Mouse (Mus musculus): Measurements from ENCODE around the gene Plin4. TPM values are rescaled to one million over a fixed set of nuclear protein-coding genes. Genes with fewer than 3 reads are reported as not detected.

Plin4 gene
- polyA plus RNA-seq, 1 experiment from 2014 or later: 0.13 TPM

- Histone ChIP-seq H3K36me3 (ENCODE audit: control insufficient read depth, insufficient read depth, low read length) (no peaks in the 10 kb centered on the region), H3K9me3 (ENCODE audit: control insufficient read depth, low read length) (no peaks in the 10 kb centered on the region), H3K27ac (replicated peaks; ENCODE audit: low read depth, low read length) (no peak overlapping the region), H3K4me2 (ENCODE audit: low read length) (peak overlapping the region; percentile 70), H3K4me3 (replicated peaks; ENCODE audit: low read depth, low read length) (peak overlapping the region; percentile 42), H3K4me1 (ENCODE audit: control insufficient read depth, insufficient read depth, low read length) (peaks cover 35% of the 10 kb centered on the region), H3K9ac (replicated peaks; ENCODE audit: low read length) (peak overlapping the region; percentile 47), H3K27me3 (ENCODE audit: control insufficient read depth, insufficient read depth, low read length) (0 out of 2 replicates have a peak, but pooled peaks cover 10% of the 10 kb centered on the region)
- ATAC-seq (ENCODE audit: low FRiP score, low TSS enrichment) (peak; percentile 53), DNase-seq (peak; percentile 79)
- under 1% methylated on average over 37 of the region's 47 CpGs for WGBS
Measured at GRCm38 (mm10) chr17:56141702-56142605, 32.4 kb upstream of the Plin4 start.

GRCm38 (mm10) chr17:56139858-56140595 lies 30.4 kb upstream of the Plin4 start, which contains the start of gene Sema6b:
Gene Sema6b, minus strand, starts transcription at chr17:56140343.
- no peaks in the 10 kb centered on the region for H3K36me3 ChIP-seq (ENCODE audit: control insufficient read depth, insufficient read depth, low read length)
- H3K9me3 ChIP-seq (ENCODE audit: control insufficient read depth, low read length): no peaks in the 10 kb centered on the region
- peak within 1 kb of the TSS; percentile 83 for H3K27ac ChIP-seq (replicated peaks; ENCODE audit: low read depth, low read length)
- peak within 1 kb of the TSS; percentile 70 for H3K4me2 ChIP-seq (ENCODE audit: low read length)
- peaks cover 15% of the 10 kb centered on the region; the same call in 1 of the 2 replicates for H3K27me3 ChIP-seq (ENCODE audit: control insufficient read depth, insufficient read depth, low read length)
- peaks cover 35% of the 10 kb centered on the region for H3K4me1 ChIP-seq (ENCODE audit: control insufficient read depth, insufficient read depth, low read length)
- 2% methylated on average over 73 of the region's 79 CpGs for WGBS
- H3K9ac ChIP-seq (replicated peaks; ENCODE audit: low read length): peak within 1 kb of the TSS; percentile 87
- H3K4me3 ChIP-seq (replicated peaks; ENCODE audit: low read depth, low read length): peak within 1 kb of the TSS; percentile 91
- DNase-seq (peak; percentile 90), ATAC-seq (ENCODE audit: low FRiP score, low TSS enrichment) (peak; percentile 47)

- H3K9me3 ChIP-seq (ENCODE audit: control insufficient read depth, low read length): no peaks in the 10 kb centered on the region
- WGBS: 4% methylated on average over 20 of the region's 21 CpGs
- peak overlapping the region; percentile 70 for H3K4me2 ChIP-seq (ENCODE audit: low read length)
- DNase-seq: peak; percentile 55
- H3K9ac ChIP-seq (replicated peaks; ENCODE audit: low read length): peak overlapping the region; percentile 87
- no peaks in the 10 kb centered on the region for H3K36me3 ChIP-seq (ENCODE audit: control insufficient read depth, insufficient read depth, low read length)
- peak overlapping the region; percentile 91 for H3K4me3 ChIP-seq (replicated peaks; ENCODE audit: low read depth, low read length)
- peak overlapping the region; percentile 83 for H3K27ac ChIP-seq (replicated peaks; ENCODE audit: low read depth, low read length)
- H3K4me1 ChIP-seq (ENCODE audit: control insufficient read depth, insufficient read depth, low read length): peaks cover 35% of the 10 kb centered on the region
- peak; percentile 16 for ATAC-seq (ENCODE audit: low FRiP score, low TSS enrichment)
- H3K27me3 ChIP-seq (ENCODE audit: control insufficient read depth, insufficient read depth, low read length): peaks cover 15% of the 10 kb centered on the region; the same call in 1 of the 2 replicates
Measured at GRCm38 (mm10) chr17:56139355-56139754, 29.8 kb upstream of the Plin4 start.

GRCm38 (mm10) chr17:56137839-56138613 lies 28.4 kb upstream of the Plin4 start:
- H3K4me2 ChIP-seq (ENCODE audit: low read length): peak overlapping the region; percentile 70
- H3K4me1 ChIP-seq (ENCODE audit: control insufficient read depth, insufficient read depth, low read length): peaks cover 39% of the 10 kb centered on the region
- no peaks in the 10 kb centered on the region for H3K36me3 ChIP-seq (ENCODE audit: control insufficient read depth, insufficient read depth, low read length)
- peaks cover 15% of the 10 kb centered on the region; the same call in 1 of the 2 replicates for H3K27me3 ChIP-seq (ENCODE audit: control insufficient read depth, insufficient read depth, low read length)
- H3K27ac ChIP-seq (replicated peaks; ENCODE audit: low read depth, low read length): no peak overlapping the region
- peak overlapping the region; percentile 87 for H3K9ac ChIP-seq (replicated peaks; ENCODE audit: low read length)
- H3K9me3 ChIP-seq (ENCODE audit: control insufficient read depth, low read length): no peaks in the 10 kb centered on the region
- ATAC-seq (ENCODE audit: low FRiP score, low TSS enrichment) (no peak), DNase-seq (no peak)
- peak overlapping the region; percentile 91 for H3K4me3 ChIP-seq (replicated peaks; ENCODE audit: low read depth, low read length)
- WGBS: 14% methylated on average over 25 of the region's 25 CpGs

- Histone ChIP-seq H3K36me3 (ENCODE audit: control insufficient read depth, insufficient read depth, low read length) (peaks cover 2% of the 10 kb centered on the region; the same call in 1 of the 2 replicates), H3K9me3 (ENCODE audit: control insufficient read depth, low read length) (no peaks in the 10 kb centered on the region), H3K27ac (replicated peaks; ENCODE audit: low read depth, low read length) (no peak overlapping the region), H3K4me2 (ENCODE audit: low read length) (no peak overlapping the region), H3K27me3 (ENCODE audit: control insufficient read depth, insufficient read depth, low read length) (peaks cover 13% of the 10 kb centered on the region; the same call in 1 of the 2 replicates), H3K9ac (replicated peaks; ENCODE audit: low read length) (no peak overlapping the region), H3K4me1 (ENCODE audit: control insufficient read depth, insufficient read depth, low read length) (peaks cover 31% of the 10 kb centered on the region), H3K4me3 (replicated peaks; ENCODE audit: low read depth, low read length) (no peak overlapping the region)
- ATAC-seq (ENCODE audit: low FRiP score, low TSS enrichment): no peak
- WGBS: 91% methylated on average over 7 of the region's 7 CpGs
- no peak for DNase-seq
Measured at GRCm38 (mm10) chr17:56136558-56136957, 27.0 kb upstream of the Plin4 start.

GRCm38 (mm10) chr17:56134463-56134971 lies 24.9 kb upstream of the Plin4 start:
- Histone ChIP-seq H3K27me3 (ENCODE audit: control insufficient read depth, insufficient read depth, low read length) (peaks cover 5% of the 10 kb centered on the region; the same call in 1 of the 2 replicates), H3K4me2 (ENCODE audit: low read length) (peak overlapping the region; percentile 33), H3K9me3 (ENCODE audit: control insufficient read depth, low read length) (no peaks in the 10 kb centered on the region), H3K9ac (replicated peaks; ENCODE audit: low read length) (no peak overlapping the region), H3K27ac (replicated peaks; ENCODE audit: low read depth, low read length) (no peak overlapping the region), H3K4me3 (replicated peaks; ENCODE audit: low read depth, low read length) (no peak overlapping the region), H3K4me1 (ENCODE audit: control insufficient read depth, insufficient read depth, low read length) (peaks cover 27% of the 10 kb centered on the region), H3K36me3 (ENCODE audit: control insufficient read depth, insufficient read depth, low read length) (peaks cover 21% of the 10 kb centered on the region)
- WGBS: under 1% methylated on average over 27 of the region's 27 CpGs
- no peak for ATAC-seq (ENCODE audit: low FRiP score, low TSS enrichment)
- peak; percentile 66 for DNase-seq

- Histone ChIP-seq H3K4me2 (ENCODE audit: low read length) (peak overlapping the region; percentile 33), H3K9ac (replicated peaks; ENCODE audit: low read length) (no peak overlapping the region), H3K36me3 (ENCODE audit: control insufficient read depth, insufficient read depth, low read length) (peaks cover 29% of the 10 kb centered on the region), H3K9me3 (ENCODE audit: control insufficient read depth, low read length) (no peaks in the 10 kb centered on the region), H3K27me3 (ENCODE audit: control insufficient read depth, insufficient read depth, low read length) (peaks cover 5% of the 10 kb centered on the region; the same call in 1 of the 2 replicates), H3K4me3 (replicated peaks; ENCODE audit: low read depth, low read length) (no peak overlapping the region), H3K27ac (replicated peaks; ENCODE audit: low read depth, low read length) (no peak overlapping the region), H3K4me1 (ENCODE audit: control insufficient read depth, insufficient read depth, low read length) (peaks cover 24% of the 10 kb centered on the region)
- DNase-seq (no peak), ATAC-seq (ENCODE audit: low FRiP score, low TSS enrichment) (no peak)
- 20% methylated on average over 20 of the region's 21 CpGs for WGBS
Measured at GRCm38 (mm10) chr17:56133457-56134363, 24.1 kb upstream of the Plin4 start.

All from midbrain, embryonic 14.5 days (tissue).